Mouse (Mus musculus) intestine, embryonic 15.5 days (tissue): ENCODE measurements at regions not wholly inside any gene's neighbourhood (a gene's known extent, or its start where the extent isn't known, plus 50 kb on each side); places are given as distances from the start of the nearest gene placed in this dataset.

Experiments
- ATAC-seq: fragments of 200-750 bp; cut with Nextera tagmentation; 2 replicates; pipeline ENCODE4 v1.8.0; 2017; ENCODE audit warnings: moderate TSS enrichment, moderate library complexity
- H3K27ac ChIP-seq: fragments of 300-500 bp; sonication (generic); 2 replicates; pipeline ENCODE4 v1.5.1; 2015; ENCODE audit warnings: mild to moderate bottlenecking, inconsistent platforms
- H3K27me3 ChIP-seq: fragments of 300-500 bp; sonication (generic); replicated peaks from 2 replicates; pipeline ENCODE4 v1.6.1; 2015; ENCODE audit warnings: inconsistent platforms
- H3K36me3 ChIP-seq: fragments of 300-500 bp; sonication (generic); 2 replicates; pipeline ENCODE4 v1.6.1; 2015; ENCODE audit warnings: inconsistent platforms
- H3K4me1 ChIP-seq: fragments of 300-500 bp; sonication (generic); replicated peaks from 2 replicates; pipeline ENCODE4 v1.6.1; 2015; ENCODE audit warnings: inconsistent platforms
- H3K4me2 ChIP-seq: fragments of 300-500 bp; sonication (generic); replicated peaks from 2 replicates; pipeline ENCODE4 v1.6.1; 2015; ENCODE audit warnings: mild to moderate bottlenecking, inconsistent platforms
- H3K4me3 ChIP-seq: fragments of 300-500 bp; sonication (generic); replicated peaks from 2 replicates; pipeline ENCODE4 v1.5.1; 2015; ENCODE audit warnings: inconsistent platforms
- H3K9ac ChIP-seq: fragments of 300-500 bp; sonication (generic); 2 replicates; pipeline ENCODE4 v1.6.1; 2015; ENCODE audit warnings: inconsistent platforms
- H3K9me3 ChIP-seq: fragments of 300-500 bp; sonication (generic); 2 replicates; pipeline ENCODE4 v1.6.1; 2016; ENCODE audit warnings: inconsistent platforms
- WGBS: fragments of 180-500 bp; shearing (Covaris S2); methylation state at CpG from one replicate; pipeline ENCODE4 v1.1.7; 2015; 5-methylcytosine and 5-hydroxymethylcytosine counted together

DNA sequence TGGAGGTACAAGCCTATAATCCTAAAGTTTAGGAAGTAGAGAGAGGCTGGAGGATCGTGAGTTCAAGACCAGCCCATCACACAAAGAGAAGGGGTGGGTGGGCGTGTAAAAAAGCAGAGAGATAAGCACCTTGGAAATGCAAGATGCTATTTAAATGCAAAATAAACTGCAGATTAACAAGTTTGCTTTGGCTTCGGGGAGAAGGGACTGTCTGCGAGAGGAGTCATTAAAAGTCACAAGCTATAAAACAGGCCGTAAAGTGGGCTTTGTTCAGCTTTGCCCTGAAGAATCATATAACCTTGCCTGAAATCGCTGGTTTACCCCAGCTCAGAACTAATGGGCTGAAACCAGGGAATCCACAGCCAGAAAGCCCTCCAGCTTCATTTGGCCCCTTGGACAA is 173.3 kb upstream of the Jarid2 start:
- Histone ChIP-seq H3K36me3 (no peaks in the 10 kb centered on the region), H3K4me2 (no peak overlapping the region), H3K4me3 (no peak overlapping the region), H3K9ac (no peak overlapping the region), H3K9me3 (no peaks in the 10 kb centered on the region), H3K27me3 (no peaks in the 10 kb centered on the region), H3K27ac (no peak overlapping the region), H3K4me1 (no peaks in the 10 kb centered on the region)
- 51% methylated on average over 6 of the region's 6 CpGs for WGBS
- ATAC-seq = no peak

DNA sequence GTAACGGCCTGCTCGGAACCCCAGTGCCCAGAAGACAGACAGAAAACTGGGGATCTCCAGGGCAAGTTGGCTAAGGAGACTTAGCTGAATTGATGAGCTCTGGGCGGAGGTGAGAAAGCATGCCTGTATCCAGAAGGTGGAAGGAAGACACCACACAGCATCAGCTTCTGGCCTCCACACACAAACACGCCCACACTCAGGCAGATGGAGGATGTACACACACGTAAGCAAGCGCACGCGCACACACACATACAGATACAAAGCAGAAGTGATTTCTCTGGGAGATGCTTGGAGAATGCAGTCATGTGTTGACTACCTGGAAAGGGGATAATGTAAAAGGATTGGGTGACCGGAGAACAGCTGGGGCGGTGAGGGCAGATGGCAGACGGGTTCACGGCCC is 171.2 kb upstream of the Jarid2 start:
- Histone ChIP-seq H3K9ac (no peak overlapping the region), H3K36me3 (no peaks in the 10 kb centered on the region), H3K27me3 (no peaks in the 10 kb centered on the region), H3K27ac (no peak overlapping the region), H3K4me2 (no peak overlapping the region), H3K9me3 (no peaks in the 10 kb centered on the region), H3K4me3 (no peak overlapping the region), H3K4me1 (no peaks in the 10 kb centered on the region)
- 91% methylated on average over 12 of the region's 12 CpGs for whole genome bisulfite sequencing
- ATAC-seq = no peak

DNA sequence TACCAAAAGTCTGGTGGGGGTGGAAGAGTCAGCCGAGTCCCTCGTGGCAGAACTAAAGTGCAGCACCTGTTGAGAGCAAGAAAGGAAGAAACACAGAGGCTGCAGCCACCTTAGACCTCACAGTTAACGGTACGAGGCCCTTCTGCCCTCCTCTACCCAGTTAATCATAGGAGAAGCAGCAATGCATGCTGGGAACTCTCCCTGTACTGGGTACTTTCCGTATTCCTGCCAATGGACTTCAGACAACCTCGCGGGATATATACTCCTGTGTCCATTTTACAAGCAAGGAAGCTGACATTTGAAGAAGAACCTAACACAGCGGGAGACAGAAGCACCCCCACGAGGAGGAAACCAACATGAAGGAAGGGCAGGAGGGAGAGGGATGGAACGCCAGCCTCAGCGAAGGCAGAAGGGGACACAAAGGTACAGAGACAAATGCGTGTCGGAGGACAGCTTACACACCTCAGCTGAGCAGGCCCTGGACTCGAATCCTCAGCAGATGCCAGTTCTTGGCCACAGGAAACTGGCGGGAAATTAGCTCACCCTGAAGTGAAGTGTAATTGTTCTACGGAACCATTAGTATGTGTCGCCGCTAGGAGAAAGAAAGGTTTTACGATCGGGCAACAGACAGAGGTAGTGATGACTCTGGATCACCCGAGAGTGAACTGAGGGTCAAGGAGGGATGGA is 170.6 kb upstream of the Jarid2 start:
- Histone ChIP-seq H3K9ac (no peak overlapping the region), H3K36me3 (no peaks in the 10 kb centered on the region), H3K4me1 (no peaks in the 10 kb centered on the region), H3K9me3 (no peaks in the 10 kb centered on the region), H3K27me3 (no peaks in the 10 kb centered on the region), H3K4me3 (no peak overlapping the region), H3K27ac (no peak overlapping the region), H3K4me2 (no peak overlapping the region)
- no peak for ATAC-seq
- WGBS = 86% methylated on average over 21 of the region's 21 CpGs

- Histone ChIP-seq H3K4me2 (no peak overlapping the region), H3K4me1 (no peaks in the 10 kb centered on the region), H3K36me3 (no peaks in the 10 kb centered on the region), H3K27ac (no peak overlapping the region), H3K9ac (no peak overlapping the region), H3K4me3 (no peak overlapping the region), H3K27me3 (no peaks in the 10 kb centered on the region), H3K9me3 (no peaks in the 10 kb centered on the region)
- ATAC-seq = no peak
- WGBS = 93% methylated on average over 6 of the region's 6 CpGs
These were observed 170.1 kb upstream of the Jarid2 start for GRCm38 (mm10) chr13:44559178-44559565.

DNA sequence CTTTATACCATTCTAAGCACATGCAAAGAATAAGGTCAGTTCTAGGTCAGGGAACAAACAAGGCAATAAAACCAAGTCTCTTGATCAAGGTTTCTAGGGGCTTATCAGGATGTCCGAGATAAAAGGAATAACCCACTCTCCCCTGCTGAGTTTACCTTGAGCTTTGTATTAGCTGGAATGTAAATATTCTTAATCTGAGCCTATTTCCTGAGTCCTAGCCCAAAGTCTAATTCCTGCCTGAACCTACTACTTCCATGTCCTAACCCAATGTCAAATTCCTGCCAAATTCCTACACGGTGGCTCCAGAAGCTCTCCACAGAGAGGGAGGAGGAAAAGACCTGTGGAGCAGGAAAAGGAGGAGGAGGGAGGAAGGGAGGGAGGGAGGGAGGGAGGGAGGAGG is 169.6 kb upstream of the Jarid2 start:
- 24% methylated on average over 2 of the region's 2 CpGs for WGBS
- no peak for ATAC-seq
- Histone ChIP-seq H3K9ac (no peak overlapping the region), H3K9me3 (no peaks in the 10 kb centered on the region), H3K4me3 (no peak overlapping the region), H3K27me3 (no peaks in the 10 kb centered on the region), H3K36me3 (no peaks in the 10 kb centered on the region), H3K4me2 (no peak overlapping the region), H3K27ac (no peak overlapping the region), H3K4me1 (no peaks in the 10 kb centered on the region)

GRCm38 (mm10) chr13:44564705-44565104 is 164.6 kb upstream of the Jarid2 start:
- Histone ChIP-seq H3K27ac (no peak overlapping the region), H3K9me3 (no peaks in the 10 kb centered on the region), H3K27me3 (no peaks in the 10 kb centered on the region), H3K4me1 (no peaks in the 10 kb centered on the region), H3K9ac (no peak overlapping the region), H3K4me2 (no peak overlapping the region), H3K4me3 (no peak overlapping the region), H3K36me3 (no peaks in the 10 kb centered on the region)
- no peak for ATAC-seq
- 55% methylated on average over 11 of the region's 11 CpGs for WGBS

GRCm38 (mm10) chr13:44567696-44568095 is 161.6 kb upstream of the Jarid2 start:
- Histone ChIP-seq H3K4me1 (no peaks in the 10 kb centered on the region), H3K27ac (no peak overlapping the region), H3K9ac (no peak overlapping the region), H3K4me3 (no peak overlapping the region), H3K36me3 (no peaks in the 10 kb centered on the region), H3K4me2 (no peak overlapping the region), H3K9me3 (no peaks in the 10 kb centered on the region), H3K27me3 (no peaks in the 10 kb centered on the region)
- WGBS = 56% methylated on average over 2 of the region's 2 CpGs
- no peak for ATAC-seq

- no peaks in the 10 kb centered on the region for H3K27me3 ChIP-seq
- no peak overlapping the region for H3K27ac ChIP-seq
- H3K4me3 ChIP-seq = no peak overlapping the region
- WGBS = 70% methylated on average over 3 of the region's 3 CpGs
- H3K4me2 ChIP-seq = no peak overlapping the region
- H3K4me1 ChIP-seq = no peaks in the 10 kb centered on the region
- no peaks in the 10 kb centered on the region for H3K9me3 ChIP-seq
- no peak for ATAC-seq
- H3K9ac ChIP-seq = no peak overlapping the region
- H3K36me3 ChIP-seq = no peaks in the 10 kb centered on the region
These were observed 160.0 kb upstream of the Jarid2 start for GRCm38 (mm10) chr13:44569241-44569778.

GRCm38 (mm10) chr13:44573463-44573862 is 155.8 kb upstream of the Jarid2 start:
- no peaks in the 10 kb centered on the region for H3K9me3 ChIP-seq
- 25% methylated on average over 7 of the region's 7 CpGs for WGBS

GRCm38 (mm10) chr13:44579215-44579614 is 150.1 kb upstream of the Jarid2 start:
- H3K9ac ChIP-seq = no peak overlapping the region
- WGBS = 93% methylated on average over 5 of the region's 5 CpGs
- no peaks in the 10 kb centered on the region for H3K9me3 ChIP-seq
- H3K4me1 ChIP-seq = 0 out of 2 replicates have a peak, but pooled peaks cover 5% of the 10 kb centered on the region
- no peak overlapping the region for H3K4me2 ChIP-seq
- no peak for ATAC-seq
- no peak overlapping the region for H3K27ac ChIP-seq
- H3K27me3 ChIP-seq = no peaks in the 10 kb centered on the region
- H3K36me3 ChIP-seq = no peaks in the 10 kb centered on the region
- H3K4me3 ChIP-seq = no peak overlapping the region

More at GRCm38 (mm10) chr13:44573463-44573862, 155.8 kb upstream of the Jarid2 start:
- Histone ChIP-seq H3K27me3 (no peaks in the 10 kb centered on the region), H3K36me3 (no peaks in the 10 kb centered on the region), H3K4me3 (no peak overlapping the region), H3K27ac (no peak overlapping the region), H3K4me1 (no peaks in the 10 kb centered on the region), H3K4me2 (no peak overlapping the region), H3K9ac (no peak overlapping the region)
- ATAC-seq = no peak

- no peak overlapping the region for H3K4me3 ChIP-seq
- no peaks in the 10 kb centered on the region for H3K27me3 ChIP-seq
- H3K9me3 ChIP-seq = no peaks in the 10 kb centered on the region
- no peak overlapping the region for H3K4me2 ChIP-seq
- H3K4me1 ChIP-seq = 0 out of 2 replicates have a peak, but pooled peaks cover 7% of the 10 kb centered on the region
- no peak overlapping the region for H3K9ac ChIP-seq
- no peak overlapping the region for H3K27ac ChIP-seq
- WGBS = 64% methylated on average over 15 of the region's 15 CpGs
- ATAC-seq = no peak
- no peaks in the 10 kb centered on the region for H3K36me3 ChIP-seq
These were observed 149.0 kb upstream of the Jarid2 start for GRCm38 (mm10) chr13:44580156-44580736.

DNA sequence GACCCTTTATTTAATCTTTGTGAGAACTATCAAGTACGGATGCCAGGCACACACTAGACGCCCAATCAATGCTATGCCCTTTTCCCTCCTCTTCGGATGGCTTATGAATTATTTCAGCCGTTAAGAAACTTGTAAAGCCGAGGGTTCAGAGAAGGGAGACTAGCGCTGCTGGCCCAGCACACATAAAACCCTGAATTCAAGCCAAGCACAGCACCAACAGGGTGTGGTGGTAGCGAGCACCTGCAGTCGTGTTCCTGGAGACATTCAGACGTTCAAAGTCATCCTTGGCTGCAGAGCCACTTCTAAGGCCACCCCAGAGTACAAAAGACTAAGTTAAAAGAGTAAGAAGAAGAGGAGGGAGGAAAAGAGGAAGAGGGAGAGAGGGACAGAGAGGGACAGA is 148.5 kb upstream of the Jarid2 start:
- Histone ChIP-seq H3K27me3 (no peaks in the 10 kb centered on the region), H3K9ac (no peak overlapping the region), H3K4me2 (no peak overlapping the region), H3K9me3 (no peaks in the 10 kb centered on the region), H3K36me3 (no peaks in the 10 kb centered on the region), H3K4me1 (0 out of 2 replicates have a peak, but pooled peaks cover 7% of the 10 kb centered on the region), H3K27ac (no peak overlapping the region), H3K4me3 (no peak overlapping the region)
- WGBS = 36% methylated on average over 9 of the region's 9 CpGs
- no peak for ATAC-seq
